Mouse (Mus musculus): Measurements from ENCODE around the gene Gm20388. TPM values are rescaled to one million over a fixed set of nuclear protein-coding genes. Genes with fewer than 3 reads are reported as not detected.
A peak's percentile ranks its signal among the peaks of the same experiment; 100 is the strongest.

Gm20388 gene
- polyA plus RNA-seq, 1 experiment from 2014 or later = not detected

DNA sequence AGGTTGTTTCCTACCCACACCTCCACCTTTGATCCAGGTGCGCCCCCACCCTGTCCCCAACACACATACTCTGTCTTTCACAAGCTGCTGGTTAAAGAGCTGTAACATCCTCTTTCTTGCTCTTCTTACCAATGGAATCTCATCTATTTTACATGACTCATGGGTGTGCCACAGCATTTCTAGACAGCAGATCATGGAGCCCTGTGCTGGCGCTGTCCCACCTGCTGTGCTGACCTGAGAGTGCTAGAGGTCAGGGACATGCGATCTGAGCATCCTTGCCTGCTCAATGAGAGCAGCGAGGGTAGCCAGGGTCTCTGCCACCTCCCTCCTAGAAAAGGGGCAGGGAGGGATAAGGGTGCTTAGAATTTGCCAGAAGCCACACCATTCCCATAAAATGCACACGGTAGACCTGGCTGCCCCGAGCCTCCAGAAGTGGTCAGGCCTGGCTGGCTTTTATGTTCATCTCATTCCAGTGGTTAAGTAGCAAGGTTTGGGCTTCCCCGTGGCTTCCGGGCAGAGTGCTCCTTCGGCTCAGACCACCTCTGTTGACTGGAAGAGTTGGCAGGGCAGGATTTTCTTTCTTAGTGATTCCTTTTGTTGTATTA, 3594.1 kb downstream of the Gm20388 start:
- peaks cover 86% of the 10 kb centered on the region for H3K36me3 ChIP-seq (ENCODE audit: control insufficient read depth, insufficient read depth, low read length)

DNA sequence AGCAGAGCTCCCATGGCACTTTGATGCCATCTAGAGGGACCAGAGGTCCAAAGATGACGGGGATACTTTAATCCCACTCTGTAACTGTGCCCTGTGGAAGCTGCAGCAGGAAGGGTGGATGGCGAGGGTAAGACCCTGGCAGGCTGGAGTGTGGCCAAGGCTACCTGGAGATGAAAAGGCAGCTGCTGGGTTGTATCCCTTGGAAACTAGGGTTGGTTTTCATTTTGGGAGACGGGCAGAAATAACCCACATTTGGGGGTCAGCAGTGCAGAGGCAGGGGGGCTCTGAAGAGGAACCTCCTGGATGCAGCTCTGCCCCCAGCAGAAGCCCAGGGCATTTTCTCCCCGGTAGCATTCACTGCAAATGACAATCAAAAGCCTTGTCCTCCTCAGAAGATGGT, 3594.6 kb downstream of the Gm20388 start:
- H3K36me3 ChIP-seq (ENCODE audit: control insufficient read depth, insufficient read depth, low read length) = peaks cover 81% of the 10 kb centered on the region
- no peak overlapping the region for H3K27ac ChIP-seq (replicated peaks in 1 of 2; ENCODE audit: control insufficient read depth in 1 of 2, insufficient read depth in 1 of 2, low read depth in 2 of 2, low read length in 2 of 2)
- ATAC-seq (ENCODE audit: insufficient number of reproducible peaks, insufficient read depth, low FRiP score, low read depth) = no peak
- H3K4me2 ChIP-seq (ENCODE audit: low read length) = no peak overlapping the region
- 92% methylated on average over 4 of the region's 4 CpGs for WGBS
- H3K9ac ChIP-seq (ENCODE audit: low read length) = no peak overlapping the region
- no peaks in the 10 kb centered on the region for H3K9me3 ChIP-seq (ENCODE audit: control insufficient read depth, low read length)
- H3K4me3 ChIP-seq (ENCODE audit: control insufficient read depth in 1 of 2, insufficient read depth in 1 of 2, low read depth in 1 of 2, low read length in 2 of 2) = no peak overlapping the region
- no peaks in the 10 kb centered on the region for H3K27me3 ChIP-seq (ENCODE audit: control insufficient read depth, insufficient read depth, low read length)
- no peaks in the 10 kb centered on the region for H3K4me1 ChIP-seq (ENCODE audit: control insufficient read depth in 2 of 2, insufficient read depth in 2 of 2, low read length in 2 of 2)

More for the DNA sequence above, 3594.1 kb downstream of the Gm20388 start:
- Histone ChIP-seq H3K9ac (ENCODE audit: low read length) (no peak overlapping the region), H3K27me3 (ENCODE audit: control insufficient read depth, insufficient read depth, low read length) (no peaks in the 10 kb centered on the region), H3K27ac (replicated peaks in 1 of 2; ENCODE audit: control insufficient read depth in 1 of 2, insufficient read depth in 1 of 2, low read depth in 2 of 2, low read length in 2 of 2) (no peak overlapping the region), H3K4me1 (ENCODE audit: control insufficient read depth in 2 of 2, insufficient read depth in 2 of 2, low read length in 2 of 2) (no peaks in the 10 kb centered on the region), H3K4me2 (ENCODE audit: low read length) (no peak overlapping the region), H3K4me3 (ENCODE audit: control insufficient read depth in 1 of 2, insufficient read depth in 1 of 2, low read depth in 1 of 2, low read length in 2 of 2) (no peak overlapping the region), H3K9me3 (ENCODE audit: control insufficient read depth, low read length) (no peaks in the 10 kb centered on the region)
- ATAC-seq (ENCODE audit: insufficient number of reproducible peaks, insufficient read depth, low FRiP score, low read depth) = no peak
- WGBS = 91% methylated on average over 9 of the region's 9 CpGs

DNA sequence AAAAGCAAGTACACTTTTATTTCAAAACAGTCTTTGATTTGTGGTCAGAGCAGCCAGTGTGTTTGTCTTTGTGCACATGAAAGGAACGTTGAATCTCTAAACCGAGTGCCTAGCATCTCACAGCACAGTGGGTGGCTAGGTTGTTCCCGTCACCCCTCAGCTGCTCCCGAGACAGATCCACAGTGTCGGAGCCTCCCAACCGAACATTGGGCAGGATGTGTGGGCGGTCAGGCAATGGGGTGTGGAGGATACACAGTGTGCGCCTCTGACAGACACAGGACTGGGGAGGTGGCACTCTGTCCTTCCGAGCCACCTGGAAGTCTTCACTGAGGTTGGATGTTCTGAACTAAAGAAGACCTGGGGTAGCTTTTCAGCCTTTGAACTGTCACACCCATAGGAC, 3595.1 kb downstream of the Gm20388 start:
- Histone ChIP-seq H3K36me3 (ENCODE audit: control insufficient read depth, insufficient read depth, low read length) (peaks cover 77% of the 10 kb centered on the region), H3K9ac (ENCODE audit: low read length) (no peak overlapping the region), H3K4me1 (ENCODE audit: control insufficient read depth in 2 of 2, insufficient read depth in 2 of 2, low read length in 2 of 2) (no peaks in the 10 kb centered on the region), H3K4me3 (ENCODE audit: control insufficient read depth in 1 of 2, insufficient read depth in 1 of 2, low read depth in 1 of 2, low read length in 2 of 2) (no peak overlapping the region), H3K27me3 (ENCODE audit: control insufficient read depth, insufficient read depth, low read length) (no peaks in the 10 kb centered on the region), H3K4me2 (ENCODE audit: low read length) (no peak overlapping the region), H3K27ac (replicated peaks in 1 of 2; ENCODE audit: control insufficient read depth in 1 of 2, insufficient read depth in 1 of 2, low read depth in 2 of 2, low read length in 2 of 2) (no peak overlapping the region), H3K9me3 (ENCODE audit: control insufficient read depth, low read length) (no peaks in the 10 kb centered on the region)
- 86% methylated on average over 9 of the region's 9 CpGs for WGBS
- no peak for ATAC-seq (ENCODE audit: insufficient number of reproducible peaks, insufficient read depth, low FRiP score, low read depth)

DNA sequence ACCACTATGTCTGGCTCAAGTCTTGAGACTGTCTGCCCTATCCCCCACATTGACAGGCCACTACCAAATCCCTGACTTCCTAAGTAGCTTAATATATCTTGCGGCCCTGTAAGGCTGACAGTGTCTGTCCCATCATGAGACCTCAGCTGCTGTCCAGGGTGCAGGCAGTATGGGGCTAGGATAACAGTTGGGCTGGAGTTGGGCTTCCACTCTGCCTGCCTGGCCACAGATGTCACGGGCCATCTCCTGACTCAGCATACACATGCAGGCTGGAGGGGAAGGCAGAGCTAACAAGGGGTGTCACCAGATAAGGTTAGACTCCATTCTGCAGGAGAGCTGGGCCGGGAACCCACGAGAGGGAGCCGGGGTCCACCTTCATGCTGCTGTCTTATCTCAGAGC, 3596.5 kb downstream of the Gm20388 start:
- H3K4me1 ChIP-seq (ENCODE audit: control insufficient read depth in 2 of 2, insufficient read depth in 2 of 2, low read length in 2 of 2) = no peaks in the 10 kb centered on the region

DNA sequence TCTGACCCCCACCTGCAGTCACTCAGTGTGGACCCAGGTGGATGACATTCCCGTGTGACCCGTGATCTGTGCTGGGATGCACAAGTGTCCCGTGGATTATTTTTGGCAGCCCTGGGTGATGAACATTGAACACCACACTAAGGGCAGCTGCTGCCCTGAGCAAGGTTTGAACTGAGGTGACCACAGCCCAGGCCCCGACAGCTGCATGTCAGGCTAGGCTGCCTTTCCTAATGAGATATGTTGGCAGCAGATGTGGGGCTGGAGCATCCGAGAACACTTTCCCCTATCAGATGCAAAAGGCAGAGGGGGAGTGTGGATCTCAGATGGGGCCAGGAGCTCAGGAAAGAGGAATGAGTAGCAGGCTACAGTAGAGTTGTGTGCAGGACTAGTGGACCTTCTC, 3600.2 kb downstream of the Gm20388 start:
- Histone ChIP-seq H3K4me3 (ENCODE audit: control insufficient read depth in 1 of 2, insufficient read depth in 1 of 2, low read depth in 1 of 2, low read length in 2 of 2) (no peak overlapping the region), H3K9me3 (ENCODE audit: control insufficient read depth, low read length) (no peaks in the 10 kb centered on the region), H3K4me1 (ENCODE audit: control insufficient read depth in 2 of 2, insufficient read depth in 2 of 2, low read length in 2 of 2) (peaks cover 8 to 11% of the 10 kb centered on the region in 2 experiments; a peak in 3 of 4 replicates), H3K36me3 (ENCODE audit: control insufficient read depth, insufficient read depth, low read length) (peaks cover 26% of the 10 kb centered on the region), H3K9ac (ENCODE audit: low read length) (no peak overlapping the region), H3K27me3 (ENCODE audit: control insufficient read depth, insufficient read depth, low read length) (peaks cover 29% of the 10 kb centered on the region), H3K27ac (replicated peaks in 1 of 2; ENCODE audit: control insufficient read depth in 1 of 2, insufficient read depth in 1 of 2, low read depth in 2 of 2, low read length in 2 of 2) (no peak overlapping the region), H3K4me2 (ENCODE audit: low read length) (no peak overlapping the region)
- ATAC-seq (ENCODE audit: insufficient number of reproducible peaks, insufficient read depth, low FRiP score, low read depth) = no peak
- WGBS = 59% methylated on average over 5 of the region's 5 CpGs

More for the DNA sequence above, 3596.5 kb downstream of the Gm20388 start:
- Histone ChIP-seq H3K9ac (ENCODE audit: low read length) (no peak overlapping the region), H3K27me3 (ENCODE audit: control insufficient read depth, insufficient read depth, low read length) (no peaks in the 10 kb centered on the region), H3K4me3 (ENCODE audit: control insufficient read depth in 1 of 2, insufficient read depth in 1 of 2, low read depth in 1 of 2, low read length in 2 of 2) (no peak overlapping the region), H3K27ac (replicated peaks in 1 of 2; ENCODE audit: control insufficient read depth in 1 of 2, insufficient read depth in 1 of 2, low read depth in 2 of 2, low read length in 2 of 2) (no peak overlapping the region), H3K9me3 (ENCODE audit: control insufficient read depth, low read length) (no peaks in the 10 kb centered on the region), H3K4me2 (ENCODE audit: low read length) (no peak overlapping the region), H3K36me3 (ENCODE audit: control insufficient read depth, insufficient read depth, low read length) (peaks cover 62% of the 10 kb centered on the region)
- no peak for ATAC-seq (ENCODE audit: insufficient number of reproducible peaks, insufficient read depth, low FRiP score, low read depth)
- WGBS = 85% methylated on average over 5 of the region's 5 CpGs

DNA sequence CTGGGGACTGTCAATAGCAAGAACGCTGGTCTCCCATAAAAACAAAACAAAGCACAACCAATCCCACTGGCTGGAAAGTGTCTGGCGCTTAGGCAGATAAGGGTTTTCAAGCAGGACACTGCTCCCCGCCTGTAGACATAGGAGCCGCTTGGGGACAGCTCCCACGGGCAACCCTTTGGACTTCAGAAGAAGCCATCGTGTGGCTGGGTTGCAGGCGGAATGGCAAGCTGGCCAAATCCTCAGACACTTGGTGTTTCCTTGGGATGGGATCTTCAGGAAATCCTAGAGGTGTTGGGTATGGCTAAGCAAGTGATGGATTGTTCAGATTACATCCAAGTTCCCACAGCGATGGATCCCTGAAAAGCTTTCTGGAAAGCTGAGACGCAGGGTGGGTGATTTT, 3603.5 kb downstream of the Gm20388 start:
- H3K36me3 ChIP-seq (ENCODE audit: control insufficient read depth, insufficient read depth, low read length) = 0 out of 2 replicates have a peak, but pooled peaks cover 6% of the 10 kb centered on the region
- peak overlapping the region; percentile 69 for H3K9ac ChIP-seq (ENCODE audit: low read length)
- WGBS = 3% methylated on average over 9 of the region's 9 CpGs

DNA sequence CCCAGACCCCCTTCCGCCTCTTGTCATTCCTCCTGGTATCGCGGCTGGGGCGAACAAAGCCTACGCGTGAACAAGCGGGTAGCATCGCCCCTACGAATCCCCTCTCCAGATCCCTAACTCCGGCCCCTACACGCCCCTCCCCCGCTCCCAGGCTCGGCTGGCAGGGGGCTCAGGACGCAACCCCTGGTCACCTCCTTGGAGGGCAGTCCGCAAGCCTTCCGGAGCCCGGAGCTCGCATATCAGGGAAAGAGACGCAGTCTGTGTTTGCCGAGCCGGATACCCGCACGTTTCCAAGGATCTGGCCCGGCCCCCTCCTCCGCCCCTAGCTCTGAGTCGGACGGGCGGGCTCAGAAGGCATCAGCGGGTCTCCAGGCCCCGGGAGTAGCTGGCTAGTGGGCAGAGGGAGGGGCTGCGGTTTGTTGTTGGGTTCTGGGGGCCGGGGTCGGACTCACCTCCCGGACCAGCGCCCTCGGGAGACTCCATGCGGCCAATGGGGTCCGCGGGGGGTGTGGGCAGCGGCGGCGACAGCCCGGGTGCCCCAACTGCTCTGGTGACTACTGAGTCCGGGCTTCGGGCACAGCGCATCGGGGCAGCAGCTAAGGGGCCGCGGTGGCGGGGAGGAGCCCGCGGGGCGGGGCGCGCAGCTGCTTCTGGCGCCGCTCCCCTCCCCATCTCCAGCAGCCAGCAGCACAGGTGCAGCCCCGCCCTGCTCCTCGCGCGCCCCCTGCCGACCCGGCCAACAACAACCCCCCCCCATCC, 3604.3 kb downstream of the Gm20388 start, which contains the start of gene Dbndd1:
Dbndd1 (minus strand) TSS at position 683 of the 759 bp plus-strand sequence.
- no peak for ATAC-seq (ENCODE audit: insufficient number of reproducible peaks, insufficient read depth, low FRiP score, low read depth)
- peak within 1 kb of the TSS; percentile 99 for H3K4me2 ChIP-seq (ENCODE audit: low read length)
- no peaks in the 10 kb centered on the region for H3K9me3 ChIP-seq (ENCODE audit: control insufficient read depth, low read length)
- peak within 1 kb of the TSS; percentile 59 to 66 for H3K4me3 ChIP-seq (ENCODE audit: control insufficient read depth in 1 of 2, insufficient read depth in 1 of 2, low read depth in 1 of 2, low read length in 2 of 2)
- H3K27ac ChIP-seq (replicated peaks in 1 of 2; ENCODE audit: control insufficient read depth in 1 of 2, insufficient read depth in 1 of 2, low read depth in 2 of 2, low read length in 2 of 2) = no peak within 1 kb of the TSS
- WGBS = under 1% methylated on average over 54 of the region's 63 CpGs
- H3K27me3 ChIP-seq (ENCODE audit: control insufficient read depth, insufficient read depth, low read length) = peaks cover 38% of the 10 kb centered on the region
- H3K4me1 ChIP-seq (ENCODE audit: control insufficient read depth in 2 of 2, insufficient read depth in 2 of 2, low read length in 2 of 2) = peaks cover 17 to 23% of the 10 kb centered on the region in 2 experiments
- peak within 1 kb of the TSS; percentile 69 for H3K9ac ChIP-seq (ENCODE audit: low read length)
- H3K36me3 ChIP-seq (ENCODE audit: control insufficient read depth, insufficient read depth, low read length) = no peaks in the 10 kb centered on the region

More for the DNA sequence above, 3603.5 kb downstream of the Gm20388 start:
- no peaks in the 10 kb centered on the region for H3K9me3 ChIP-seq (ENCODE audit: control insufficient read depth, low read length)
- H3K4me3 ChIP-seq (ENCODE audit: control insufficient read depth in 1 of 2, insufficient read depth in 1 of 2, low read depth in 1 of 2, low read length in 2 of 2) = peak overlapping the region; percentile 59 to 66
- no peak overlapping the region for H3K27ac ChIP-seq (replicated peaks in 1 of 2; ENCODE audit: control insufficient read depth in 1 of 2, insufficient read depth in 1 of 2, low read depth in 2 of 2, low read length in 2 of 2)
- ATAC-seq (ENCODE audit: insufficient number of reproducible peaks, insufficient read depth, low FRiP score, low read depth) = no peak
- peaks cover 38% of the 10 kb centered on the region for H3K27me3 ChIP-seq (ENCODE audit: control insufficient read depth, insufficient read depth, low read length)
- H3K4me2 ChIP-seq (ENCODE audit: low read length) = peak overlapping the region; percentile 99
- H3K4me1 ChIP-seq (ENCODE audit: control insufficient read depth in 2 of 2, insufficient read depth in 2 of 2, low read length in 2 of 2) = peaks cover 13 to 17% of the 10 kb centered on the region in 2 experiments

Measured in heart, embryonic 14.5 days (tissue).